Mouse (Mus musculus) cerebellum, adult 2 months (tissue): Measurements from ENCODE around the gene Hsd11b1. TPM values are rescaled to one million over a fixed set of nuclear protein-coding genes. Genes with fewer than 3 reads are reported as not detected.

ENCODE experiments used
- DNase-seq, 2 experiments: peaks; one replicate each; pipeline ENCODE4 v3.0.0; 2021
- H3K27ac ChIP-seq: fragments of 200-500 bp; 2 replicates; pipeline ENCODE4 v1.5.1; 2012; ENCODE audit warnings: low read length, control low read depth, inconsistent platforms; ENCODE audit not compliant: insufficient read depth
- H3K27me3 ChIP-seq: fragments of 200-500 bp; 2 replicates; pipeline ENCODE4 v1.6.1; 2012; ENCODE audit warnings: inconsistent platforms, mild to moderate bottlenecking, low read length, moderate library complexity; ENCODE audit not compliant: control insufficient read depth, insufficient read depth
- H3K4me1 ChIP-seq: fragments of 200-500 bp; 2 replicates; pipeline ENCODE4 v1.6.1; 2011; ENCODE audit warnings: low read length; ENCODE audit not compliant: control insufficient read depth, insufficient read depth
- H3K4me3 ChIP-seq: fragments of 200-500 bp; replicated peaks from 2 replicates; pipeline ENCODE3; 2011; ENCODE audit warnings: mild to moderate bottlenecking, low read depth, low read length, control low read depth; ENCODE audit not compliant: insufficient read depth
- CTCF ChIP-seq: fragments of 200-500 bp; IDR thresholded peaks from 2 replicates; pipeline ENCODE4 v1.5.1; 2011; ENCODE audit warnings: low read depth, mild to moderate bottlenecking, control low read depth, low read length, moderate library complexity, borderline replicate concordance; ENCODE audit not compliant: insufficient read depth
- POLR2A ChIP-seq: fragments of 200-500 bp; IDR thresholded peaks from 2 replicates; pipeline ENCODE4 v1.6.1; 2011; ENCODE audit warnings: low read length, control low read depth, borderline replicate concordance; ENCODE audit not compliant: insufficient read depth
- WGBS: fragments of 180-500 bp; shearing (Covaris S2); methylation state at CpG from one replicate; pipeline ENCODE4 v1.1.7; 2018; 5-methylcytosine and 5-hydroxymethylcytosine counted together
- polyA plus RNA-seq: library from polyadenylated mRNA; depleted of rRNA; stranded (reverse); fragments of >200 nt; gene quantifications from 2 replicates; pipeline ENCODE4 v1.2.3, GENCODE M21; 2012

Hsd11b1 gene
- polyA plus RNA-seq, 1 experiment: 94.8 TPM

- no peak for DNase-seq
- no peaks in the 10 kb centered on the region for H3K27me3 ChIP-seq
- no peak overlapping the region for H3K4me3 ChIP-seq
- H3K4me1 ChIP-seq: peaks cover 53% of the 10 kb centered on the region
- WGBS: 91% methylated on average over 8 of the region's 8 CpGs
- TF ChIP-seq POLR2A (no peak), CTCF (no peak)
- no peak overlapping the region for H3K27ac ChIP-seq
These were observed 38.2 kb upstream of the Hsd11b1 start for GRCm38 (mm10) chr1:193302093-193302405.

DNA sequence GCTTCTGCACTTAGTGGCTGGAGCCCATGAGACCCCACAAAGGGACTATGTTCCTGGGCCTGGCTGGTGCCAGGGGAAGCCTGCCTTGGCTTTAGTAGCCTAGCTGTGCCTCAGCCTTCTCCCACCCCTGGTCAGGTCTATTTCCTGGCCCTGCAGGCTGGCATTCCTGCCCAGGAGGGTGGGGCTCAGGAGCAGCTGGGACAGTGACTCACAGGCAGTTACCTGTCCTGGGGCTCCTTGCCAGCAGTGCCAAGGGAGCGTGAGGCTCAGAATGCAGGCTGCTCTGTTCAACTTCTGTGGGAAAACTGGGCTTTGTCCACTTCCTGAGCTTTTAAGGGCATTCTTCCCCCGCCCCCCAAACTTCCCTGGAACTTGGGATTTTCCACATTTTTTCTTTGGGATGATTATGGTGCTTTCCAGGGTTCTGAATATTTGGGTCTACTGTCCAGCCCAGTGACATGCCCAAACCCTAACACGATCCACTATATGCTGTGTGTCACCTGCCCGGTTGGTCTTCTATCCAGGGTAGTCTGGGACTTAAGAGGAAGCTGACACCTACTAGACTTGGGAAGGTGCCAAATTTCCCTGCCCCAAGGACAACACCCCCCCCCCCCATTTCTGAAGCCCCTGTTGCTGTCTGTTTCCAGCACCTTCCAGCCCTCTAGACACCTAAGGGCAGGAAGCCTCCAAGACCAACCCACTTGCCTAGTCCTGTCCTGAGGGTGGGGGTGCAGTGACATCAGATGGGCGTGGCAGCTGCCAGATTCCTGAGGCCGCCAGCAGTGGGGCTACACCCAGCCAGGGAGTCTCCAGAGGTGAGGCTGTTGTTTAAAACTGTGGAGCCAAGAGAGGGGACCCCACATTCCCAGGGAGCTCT is 37.6 kb upstream of the Hsd11b1 start:
- Histone ChIP-seq H3K27ac (no peak overlapping the region), H3K4me1 (peaks cover 49% of the 10 kb centered on the region), H3K27me3 (no peaks in the 10 kb centered on the region), H3K4me3 (no peak overlapping the region)
- TF ChIP-seq POLR2A (no peak), CTCF (no peak)
- 66% methylated on average over 6 of the region's 6 CpGs for WGBS
- DNase-seq: peak; percentile 65 to 79

DNA sequence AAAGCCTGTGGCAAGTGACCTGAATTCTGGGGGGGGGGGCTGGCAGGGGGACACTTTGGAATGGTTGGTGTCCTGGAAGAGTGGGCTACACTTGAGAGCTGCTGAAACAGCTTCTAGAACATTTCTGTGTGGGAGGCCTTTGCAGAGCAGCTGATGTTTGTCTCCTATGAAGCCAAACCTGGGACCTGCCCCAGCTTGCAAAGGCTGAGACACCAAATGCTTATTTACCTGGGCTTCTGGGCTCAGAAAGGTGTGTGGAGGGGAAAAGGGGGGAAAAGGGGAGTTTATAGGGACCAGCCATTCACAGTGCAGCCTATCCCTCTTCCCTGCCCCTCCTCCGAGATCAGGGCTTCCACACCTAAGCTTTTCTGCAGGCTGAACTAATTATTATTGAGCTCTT is 36.1 kb upstream of the Hsd11b1 start:
- Histone ChIP-seq H3K4me1 (peaks cover 45% of the 10 kb centered on the region), H3K4me3 (no peak overlapping the region), H3K27ac (no peak overlapping the region), H3K27me3 (no peaks in the 10 kb centered on the region)
- TF ChIP-seq POLR2A: no peak
- no peak for TF ChIP-seq CTCF
- 91% methylated on average over 1 of the region's 1 CpGs for WGBS
- DNase-seq: no peak

DNA sequence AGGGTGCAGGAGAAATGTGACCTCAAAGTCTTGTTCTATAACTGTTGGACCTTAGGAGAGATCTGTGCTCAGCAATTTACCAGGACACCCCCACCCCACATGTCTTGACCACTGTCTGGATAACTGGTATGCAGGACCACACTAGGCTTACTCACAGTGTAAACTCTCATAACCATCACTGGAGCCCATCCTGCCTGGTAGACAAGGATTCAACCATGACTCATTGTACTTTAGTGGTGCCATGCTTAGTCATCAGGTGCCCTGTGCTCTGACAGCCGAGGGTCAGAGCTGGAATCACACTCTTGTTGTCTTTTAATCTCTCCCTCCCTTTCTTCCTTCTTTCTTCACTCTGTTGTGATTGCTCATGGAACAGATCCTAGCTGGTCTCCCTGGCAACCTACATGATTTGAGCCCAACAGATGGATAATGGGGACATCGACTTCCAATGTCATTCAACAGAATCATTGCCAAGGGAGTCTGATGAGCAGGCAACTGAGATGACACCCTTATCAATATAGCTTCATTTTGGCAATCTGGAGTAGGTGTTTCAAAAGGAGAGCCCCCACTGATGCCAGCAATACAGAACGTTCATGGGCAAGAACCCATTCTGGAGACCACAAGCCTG is 34.4 kb upstream of the Hsd11b1 start:
- WGBS: 32% methylated on average over 3 of the region's 3 CpGs
- no peak for DNase-seq
- TF ChIP-seq CTCF (no peak), POLR2A (no peak)
- H3K27ac ChIP-seq: no peak overlapping the region
- no peaks in the 10 kb centered on the region for H3K27me3 ChIP-seq
- peaks cover 37% of the 10 kb centered on the region for H3K4me1 ChIP-seq
- H3K4me3 ChIP-seq: no peak overlapping the region

DNA sequence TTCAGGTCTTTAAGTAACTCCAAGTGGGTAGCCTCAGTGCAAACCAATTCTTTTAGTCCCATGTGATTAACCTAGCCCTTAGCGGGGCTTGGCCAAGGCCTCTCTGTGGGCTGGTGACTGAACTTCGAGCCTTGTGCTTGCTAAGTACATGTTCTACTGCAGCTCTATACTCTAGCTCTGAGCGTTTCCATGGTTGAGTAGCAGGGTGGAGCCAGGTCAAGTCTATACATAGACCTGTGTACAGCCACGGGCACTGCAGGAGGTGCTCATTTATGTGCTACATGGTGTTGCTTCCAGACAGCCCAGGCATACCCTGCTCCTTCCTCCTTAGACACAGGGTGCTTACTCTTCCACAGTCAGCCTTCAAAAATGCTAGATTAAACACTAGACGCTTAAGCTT is 32.0 kb upstream of the Hsd11b1 start:
- WGBS: 74% methylated on average over 5 of the region's 5 CpGs
- Histone ChIP-seq H3K4me3 (no peak overlapping the region), H3K27me3 (no peaks in the 10 kb centered on the region), H3K4me1 (peaks cover 19% of the 10 kb centered on the region), H3K27ac (no peak overlapping the region)
- no peak for DNase-seq
- TF ChIP-seq CTCF: no peak

DNA sequence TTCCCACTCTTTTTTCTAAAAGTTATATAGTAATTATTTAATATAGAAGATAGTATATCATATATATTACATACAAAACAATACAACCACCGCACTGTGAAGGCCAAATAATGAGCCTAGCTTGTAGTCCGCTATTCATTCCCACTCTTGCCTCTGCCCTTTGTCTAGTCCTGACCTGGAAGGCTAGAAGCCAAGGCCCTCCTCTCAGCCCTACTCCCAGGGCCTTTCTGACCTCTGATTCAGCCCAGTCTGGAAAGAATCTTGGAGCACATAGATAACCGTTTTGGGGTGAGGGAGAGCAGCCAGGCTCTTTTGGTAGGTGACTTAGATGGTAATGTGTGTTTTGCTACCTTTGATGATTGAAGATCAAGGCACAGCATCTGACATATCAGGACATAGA is 30.1 kb upstream of the Hsd11b1 start:
- TF ChIP-seq CTCF (no peak), POLR2A (no peak)
- DNase-seq: no peak

GRCm38 (mm10) chr1:193293039-193293438 is 29.2 kb upstream of the Hsd11b1 start:
- Histone ChIP-seq H3K27ac (no peak overlapping the region), H3K4me1 (peaks cover 5% of the 10 kb centered on the region), H3K27me3 (no peaks in the 10 kb centered on the region), H3K4me3 (no peak overlapping the region)
- TF ChIP-seq POLR2A (no peak), CTCF (no peak)
- DNase-seq: no peak
- 85% methylated on average over 2 of the region's 2 CpGs for WGBS

More for the DNA sequence above, 30.1 kb upstream of the Hsd11b1 start:
- no peak overlapping the region for H3K27ac ChIP-seq
- H3K4me1 ChIP-seq: peaks cover 11% of the 10 kb centered on the region
- no peak overlapping the region for H3K4me3 ChIP-seq
- WGBS: 83% methylated on average over 3 of the region's 3 CpGs
- no peaks in the 10 kb centered on the region for H3K27me3 ChIP-seq

DNA sequence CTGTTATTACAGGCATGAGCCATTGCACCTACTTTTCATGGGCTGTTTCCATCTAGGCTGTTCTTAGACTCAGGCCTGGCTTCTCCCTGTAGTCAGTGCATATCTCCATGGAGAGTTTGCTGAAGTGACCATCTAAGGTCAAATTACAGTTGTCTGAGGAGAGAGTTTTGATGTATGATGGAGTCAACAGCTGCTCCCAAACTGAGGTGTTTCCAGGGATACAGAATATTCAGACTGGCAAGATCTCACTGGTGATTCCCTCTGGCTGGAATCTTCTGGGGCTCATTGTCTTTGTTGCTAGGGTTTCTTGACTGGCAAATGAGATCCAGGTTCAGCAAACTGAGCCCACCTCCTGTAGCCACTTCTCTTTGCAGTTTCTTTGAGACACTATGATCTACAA is 26.8 kb upstream of the Hsd11b1 start:
- DNase-seq: no peak
- Histone ChIP-seq H3K27me3 (no peaks in the 10 kb centered on the region), H3K27ac (no peak overlapping the region), H3K4me1 (peaks cover under 1% of the 10 kb centered on the region; the same call in 1 of the 2 replicates), H3K4me3 (no peak overlapping the region)
- TF ChIP-seq POLR2A (no peak), CTCF (no peak)
